Mouse (Mus musculus) E14TG2a.4 (cell line): ENCODE data around the gene Arid3a.
"Not testable (repeated sequence)": the region's sequence is repeated elsewhere in the genome, so short reads cannot be mapped to it uniquely, and the experiment has no call there.

Source experiments
- H3K27me3 ChIP-seq: 2 replicates; pipeline ENCODE4 v1.6.1; 2014; ENCODE audit warnings: low read length, control low read depth; ENCODE audit not compliant: insufficient read depth
- H3K36me3 ChIP-seq: 2 replicates; pipeline ENCODE4 v1.6.1; 2014; ENCODE audit warnings: low read length, control low read depth; ENCODE audit not compliant: insufficient read depth
- H3K4me1 ChIP-seq: replicated peaks from 2 replicates; pipeline ENCODE4 v1.6.1; 2014; ENCODE audit warnings: low read depth, low read length, control low read depth
- H3K4me3 ChIP-seq: replicated peaks from 2 replicates; pipeline ENCODE4 v1.5.1; 2014; ENCODE audit warnings: mild to moderate bottlenecking, low read length
- H3K9me3 ChIP-seq: 2 replicates; pipeline ENCODE4 v1.6.1; 2014; ENCODE audit warnings: low read length, control low read depth
- CTCF ChIP-seq: conservative IDR thresholded peaks from 2 replicates; pipeline ENCODE4 v1.5.1; 2014; ENCODE audit warnings: low read length
- NANOG ChIP-seq: IDR thresholded peaks from 2 replicates; pipeline ENCODE4 v1.6.1; 2014; ENCODE audit warnings: borderline replicate concordance, low read length, mixed read lengths
- POU5F1 ChIP-seq: IDR thresholded peaks from 2 replicates; pipeline ENCODE4 v1.6.1; 2014; ENCODE audit warnings: low read length, borderline replicate concordance

Arid3a gene

DNA sequence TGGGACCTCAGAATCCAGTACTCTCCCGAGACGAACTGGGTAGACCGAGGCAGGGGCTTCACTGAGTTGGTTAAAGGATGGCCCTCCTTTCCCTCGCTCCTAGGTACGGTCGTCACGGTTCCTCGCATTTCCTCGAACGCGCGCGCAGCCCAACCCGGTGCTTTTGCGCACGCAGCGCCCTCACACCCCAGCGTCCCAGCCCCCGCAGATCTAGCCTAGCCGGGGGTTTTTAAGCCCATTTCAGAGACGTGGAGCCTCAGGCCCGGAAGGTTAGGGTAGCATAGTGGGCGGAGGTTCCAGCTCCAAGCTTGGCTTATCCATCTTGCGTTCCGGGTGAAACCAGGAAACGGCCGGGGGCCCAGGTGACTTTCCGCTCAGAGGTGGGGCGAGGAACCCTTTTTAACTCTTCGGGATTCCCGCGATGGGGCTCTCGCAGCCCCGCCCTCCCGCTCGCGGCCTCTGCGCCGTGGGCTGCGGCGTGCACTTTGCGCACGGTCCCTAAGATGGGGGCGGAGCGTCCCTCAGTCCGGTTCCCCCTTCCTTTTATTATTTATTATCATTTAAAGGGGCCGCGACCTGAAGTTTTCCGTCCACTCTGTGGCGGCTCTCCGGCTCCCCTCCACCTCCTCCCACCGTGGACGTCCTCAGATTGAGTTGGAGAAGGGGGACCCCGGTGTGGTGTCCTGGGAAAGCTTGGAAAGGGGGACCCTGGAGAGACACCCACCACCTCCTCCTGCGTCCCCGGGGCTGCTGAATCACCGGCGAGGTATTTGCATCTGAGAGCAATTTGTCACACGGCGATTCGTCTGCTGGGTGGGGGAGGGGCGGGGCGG is at the start of gene Arid3a:
Gene Arid3a, plus strand, starts transcription at position 553 of the 833 bp plus-strand sequence.
- Histone ChIP-seq H3K27me3 (peaks cover 55% of the 10 kb centered on the region), H3K4me3 (peak within 1 kb of the TSS; percentile 91), H3K36me3 (peaks cover 10% of the 10 kb centered on the region; the same call in 1 of the 2 replicates), H3K4me1 (peaks cover 59% of the 10 kb centered on the region), H3K9me3 (0 out of 2 replicates have a peak, but pooled peaks cover 2% of the 10 kb centered on the region)
- TF ChIP-seq CTCF (no peak), POU5F1 (no peak), NANOG (no peak)

DNA sequence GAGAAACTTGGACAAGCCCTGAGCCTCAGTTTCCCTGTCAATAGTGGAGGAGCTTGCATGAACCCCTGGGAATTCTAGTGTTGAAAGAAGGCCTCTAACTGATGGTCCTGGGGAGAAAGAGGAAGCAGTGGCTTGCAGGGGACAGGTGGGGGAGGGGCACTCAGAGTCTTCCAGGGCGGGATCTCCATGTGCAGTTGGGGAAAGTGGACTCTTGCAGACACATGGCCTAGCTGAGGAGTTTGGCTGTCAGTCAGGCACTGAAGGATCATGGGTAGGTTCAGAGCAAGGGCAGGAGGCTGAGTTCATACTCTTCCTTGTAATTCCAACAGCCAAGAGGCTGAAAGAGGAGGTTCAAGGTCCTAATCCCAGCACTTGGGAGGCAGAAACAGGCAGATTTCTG is 49.7 kb upstream of the Arid3a start:
- Histone ChIP-seq H3K27me3 (peaks cover 72% of the 10 kb centered on the region), H3K4me1 (peaks cover 68% of the 10 kb centered on the region), H3K9me3 (peaks cover 9% of the 10 kb centered on the region; the same call in 1 of the 2 replicates), H3K4me3 (peak overlapping the region; percentile 3; the same call in 1 of the 2 replicates), H3K36me3 (no peaks in the 10 kb centered on the region)
- no peak for TF ChIP-seq CTCF
- TF ChIP-seq NANOG: no peak
- TF ChIP-seq POU5F1: no peak

DNA sequence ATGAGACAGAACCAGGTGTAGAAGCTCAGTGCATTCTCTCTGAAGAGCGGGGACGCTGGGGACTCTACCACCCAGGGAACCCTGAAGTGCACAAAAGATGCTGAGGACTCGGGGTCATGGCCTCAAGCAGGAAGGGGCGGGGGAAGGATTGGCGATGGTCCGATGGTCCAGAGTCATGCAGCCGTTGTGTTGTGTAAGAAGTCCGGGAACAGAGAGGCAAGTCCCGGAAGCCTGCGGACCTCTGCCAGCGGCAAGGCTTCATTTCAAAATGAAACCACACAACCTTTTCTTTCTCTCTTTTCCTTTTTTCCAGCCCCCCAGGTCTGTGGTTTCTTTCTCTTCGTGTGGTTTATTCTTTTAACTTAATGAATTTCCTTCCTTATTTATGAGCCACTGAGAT is 49.1 kb upstream of the Arid3a start:
- Histone ChIP-seq H3K4me3 (no peak overlapping the region), H3K9me3 (peaks cover 9% of the 10 kb centered on the region; the same call in 1 of the 2 replicates), H3K27me3 (peaks cover 74% of the 10 kb centered on the region), H3K36me3 (no peaks in the 10 kb centered on the region), H3K4me1 (peaks cover 70% of the 10 kb centered on the region)
- TF ChIP-seq CTCF: no peak
- TF ChIP-seq POU5F1: no peak
- TF ChIP-seq NANOG: no peak

DNA sequence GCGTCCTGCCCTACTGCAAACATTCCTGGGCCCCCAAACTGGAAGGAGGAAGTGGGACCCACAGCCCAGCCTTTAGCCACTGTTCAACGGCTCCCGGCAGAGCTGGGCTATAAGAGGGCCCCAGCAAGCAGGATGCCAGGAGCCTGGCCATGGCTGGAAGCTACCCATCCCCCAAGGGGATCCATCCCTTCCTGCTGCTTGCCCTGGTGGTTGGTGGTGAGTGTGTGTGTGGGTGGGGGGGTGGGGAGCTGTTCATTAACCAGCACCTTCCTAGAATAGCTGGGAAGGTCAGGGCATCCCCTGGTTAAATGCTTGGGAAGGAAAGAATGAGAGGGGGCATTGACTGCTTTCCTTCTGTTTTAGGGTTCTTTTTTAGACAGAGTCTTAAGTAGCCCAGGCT is 47.3 kb upstream of the Arid3a start:
- TF ChIP-seq POU5F1 (no peak), NANOG (no peak), CTCF (no peak)
- Histone ChIP-seq H3K4me1 (peaks cover 74% of the 10 kb centered on the region), H3K9me3 (peaks cover 9% of the 10 kb centered on the region; the same call in 1 of the 2 replicates), H3K36me3 (no peaks in the 10 kb centered on the region), H3K4me3 (no peak overlapping the region), H3K27me3 (peaks cover 64% of the 10 kb centered on the region)

DNA sequence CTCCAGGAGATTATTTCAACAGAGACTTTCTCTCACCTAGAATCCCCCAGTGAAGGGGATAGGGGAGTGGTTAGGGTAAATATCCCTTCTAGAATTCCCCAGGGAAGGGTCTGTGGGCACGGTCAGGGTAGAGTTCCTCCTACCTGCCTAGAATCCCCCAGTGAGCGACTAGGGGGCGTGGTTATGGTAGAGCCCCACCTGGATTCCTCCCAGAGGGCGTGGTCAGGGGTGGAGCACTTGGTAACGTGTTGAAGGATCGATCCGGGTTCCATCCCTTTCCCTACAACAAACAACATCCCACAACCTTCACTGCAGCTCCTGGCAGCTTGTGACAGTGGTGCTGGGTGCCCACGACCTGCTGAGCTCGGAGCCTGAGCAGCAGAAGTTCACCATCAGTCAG is 46.1 kb upstream of the Arid3a start:
- no peak for TF ChIP-seq POU5F1
- TF ChIP-seq CTCF: no peak
- TF ChIP-seq NANOG: no peak
- Histone ChIP-seq H3K36me3 (no peaks in the 10 kb centered on the region), H3K4me1 (peaks cover 68% of the 10 kb centered on the region), H3K4me3 (no peak overlapping the region; the same call in 1 of the 2 replicates), H3K9me3 (peaks cover 9% of the 10 kb centered on the region; the same call in 1 of the 2 replicates), H3K27me3 (peaks cover 52% of the 10 kb centered on the region)

DNA sequence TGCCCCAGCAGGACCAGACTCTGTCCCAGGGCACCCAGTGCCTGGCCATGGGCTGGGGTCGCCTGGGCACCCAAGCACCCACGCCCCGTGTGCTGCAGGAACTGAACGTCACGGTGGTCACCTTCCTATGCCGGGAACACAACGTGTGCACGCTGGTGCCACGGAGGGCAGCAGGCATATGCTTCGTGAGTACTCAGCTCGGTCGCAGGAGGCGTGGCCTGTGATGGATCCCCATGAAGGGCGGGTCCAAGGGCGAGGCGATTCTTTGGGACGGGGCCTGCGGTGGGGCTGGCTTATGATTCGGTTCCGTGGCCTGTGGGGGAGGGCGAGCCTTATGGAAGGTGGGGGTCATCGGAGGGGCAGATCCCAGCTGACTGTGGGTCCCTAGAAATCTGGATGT is 44.9 kb upstream of the Arid3a start:
- TF ChIP-seq CTCF (no peak), NANOG (no peak), POU5F1 (no peak)
- Histone ChIP-seq H3K9me3 (peaks cover 1% of the 10 kb centered on the region; the same call in 1 of the 2 replicates), H3K27me3 (peaks cover 51% of the 10 kb centered on the region), H3K36me3 (no peaks in the 10 kb centered on the region), H3K4me1 (peaks cover 65% of the 10 kb centered on the region), H3K4me3 (peak overlapping the region; percentile 58)

DNA sequence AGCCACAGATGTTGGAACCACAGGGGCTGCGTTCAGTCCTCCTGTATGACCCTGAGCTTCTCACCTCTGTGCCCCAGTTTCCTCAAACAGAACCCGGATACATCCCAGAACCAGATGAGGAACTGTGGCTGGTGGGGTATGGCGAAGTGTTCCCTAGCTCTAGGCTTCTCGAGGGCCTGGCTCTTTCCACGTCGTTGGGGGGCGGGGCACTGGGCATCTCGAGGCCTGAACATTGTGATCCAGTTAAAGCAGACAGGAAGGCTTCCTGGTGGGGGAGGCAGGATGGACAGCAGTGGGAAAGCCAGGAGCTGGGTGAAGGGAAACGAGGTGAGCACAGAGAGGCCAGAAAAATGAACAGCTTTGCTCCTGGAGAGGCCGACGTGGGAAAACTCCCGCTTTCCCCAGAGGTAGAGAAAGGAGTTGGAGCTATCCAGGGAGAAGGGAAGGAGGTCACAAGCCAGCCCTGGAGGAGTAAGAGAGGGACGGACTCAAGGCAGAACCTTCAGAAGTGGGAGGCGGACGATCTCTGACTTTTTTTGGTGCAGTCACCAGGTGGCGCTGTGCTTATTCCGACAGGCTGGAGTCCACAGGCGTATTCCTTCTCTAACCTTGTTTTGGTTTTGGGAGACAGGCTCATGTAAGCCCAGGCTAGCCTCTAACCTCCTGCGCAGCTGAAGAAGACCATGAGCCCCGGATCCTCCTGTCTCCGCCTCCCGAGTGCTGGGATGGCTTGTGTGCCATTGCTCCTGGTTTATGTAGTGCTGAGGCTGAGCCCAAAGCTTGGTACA is 43.4 kb upstream of the Arid3a start:
- no peaks in the 10 kb centered on the region for H3K9me3 ChIP-seq
- TF ChIP-seq CTCF: peak; percentile 84
- TF ChIP-seq NANOG: no peak
- TF ChIP-seq POU5F1: no peak
- peaks cover 49% of the 10 kb centered on the region for H3K27me3 ChIP-seq
- no peaks in the 10 kb centered on the region for H3K36me3 ChIP-seq
- no peak overlapping the region for H3K4me3 ChIP-seq
- peaks cover 60% of the 10 kb centered on the region for H3K4me1 ChIP-seq

DNA sequence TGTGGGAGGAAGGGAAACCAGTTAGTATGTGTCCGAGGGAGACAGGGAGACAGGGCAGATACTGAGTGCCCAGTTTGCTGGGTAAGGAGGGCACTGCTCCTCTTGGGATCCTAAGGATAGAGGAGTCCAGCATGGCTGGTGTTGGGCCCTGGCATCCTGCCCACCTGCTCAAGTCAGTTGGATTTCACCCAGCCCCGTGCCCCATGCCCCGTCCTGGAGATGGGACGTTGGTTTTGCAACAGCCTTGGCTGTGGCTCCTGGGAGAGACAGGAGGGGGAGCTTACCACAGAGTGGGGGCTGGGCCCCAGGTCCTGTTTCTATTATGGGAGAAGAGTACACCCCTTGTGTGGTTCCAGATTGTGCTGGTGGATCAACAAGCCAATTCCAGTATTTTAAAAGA is 42.4 kb upstream of the Arid3a start:
- Histone ChIP-seq H3K9me3 (no peaks in the 10 kb centered on the region), H3K4me1 (peaks cover 58% of the 10 kb centered on the region)

DNA sequence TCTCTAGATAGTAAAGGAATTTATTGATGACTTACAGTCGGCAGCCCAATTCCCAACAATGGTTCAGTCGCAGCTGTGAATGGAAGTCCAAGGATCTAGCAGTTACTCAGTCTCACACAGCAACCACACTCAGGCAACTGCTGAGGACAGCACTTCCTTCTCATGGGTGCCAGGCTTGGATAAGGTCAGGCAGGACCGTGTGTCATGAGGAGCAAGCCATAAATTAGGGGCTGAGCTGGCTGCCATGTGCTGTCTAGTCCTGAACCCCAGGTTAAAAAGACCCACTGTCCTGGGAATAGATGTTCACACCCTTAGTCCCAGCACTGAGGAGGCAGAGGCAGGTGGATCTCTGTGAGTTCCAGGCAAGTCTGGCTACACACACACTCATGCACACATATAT is 41.9 kb upstream of the Arid3a start:
- Histone ChIP-seq H3K4me1 (peaks cover 55% of the 10 kb centered on the region), H3K27me3 (peaks cover 45% of the 10 kb centered on the region)
- H3K36me3 ChIP-seq, H3K4me3 ChIP-seq, H3K9me3 ChIP-seq: not testable (repeated sequence)

More for the DNA sequence above, 42.4 kb upstream of the Arid3a start:
- H3K27me3 ChIP-seq: peaks cover 44% of the 10 kb centered on the region
- no peak overlapping the region for H3K4me3 ChIP-seq
- no peaks in the 10 kb centered on the region for H3K36me3 ChIP-seq
- no peak for TF ChIP-seq POU5F1
- TF ChIP-seq NANOG: no peak
- TF ChIP-seq CTCF: no peak
